Mouse (Mus musculus) gastrocnemius, postnatal 36 days (tissue): ENCODE data around the gene Nt5m. TPM values are rescaled to one million over a fixed set of nuclear protein-coding genes. Genes with fewer than 3 reads are reported as not detected.
A peak's percentile ranks its signal among the peaks of the same experiment; 100 is the strongest.

Experiments
- DNase-seq, 2 experiments: peaks; one replicate each; pipeline ENCODE4 v3.0.0; 2022
- intact Hi-C: fragments of 180-260 bp; cut with DNase I; formaldehyde crosslinking; loops from one replicate; pipeline ENCODE4 v1.15.1; 2025
- long read RNA-seq, 2 experiments: library from polyadenylated mRNA; stranded (forward); transcript quantifications; one replicate each; pipeline ENCODE4 v2.0.0; 2021
- total RNA-seq, 2 experiments: library from RNA; stranded (reverse); gene quantifications; 2 replicates each; pipeline ENCODE4 v1.2.3; 2021

Gene Nt5m
- total RNA-seq, result 10 to 100 TPM; 18.0 to 18.6 TPM
- long read RNA-seq, experiment 1, transcript Nt5m-201 (5 exons, 1,306 nt), result major isoform, 23 of 31 reads
- long read RNA-seq, experiment 1, partial matches to known transcripts, result 2 of 31 reads
- long read RNA-seq, experiment 1, other reads (novel, unspliced or antisense), result 1 of 31 reads
- long read RNA-seq, experiment 2, transcript Nt5m-201 (5 exons, 1,306 nt), result major isoform, 37 of 40 reads
- long read RNA-seq, experiment 2, partial matches to known transcripts, result 3 of 40 reads
- long read RNA-seq, experiment 2, other reads (novel, unspliced or antisense), result 0 of 40 reads

- intact Hi-C loops, result no loop called here
- DNase-seq, result peak in 1 of 2 experiments; percentile 94
These were observed at the start of gene Nt5m for GRCm38 (mm10) chr11:59839008-59839458. Nt5m (plus strand) TSS chr11:59839447.

GRCm38 (mm10) chr11:59793390-59793789 lies 45.9 kb upstream of the Nt5m start:
- DNase-seq, result no peak
- intact Hi-C loops, result no loop called here

GRCm38 (mm10) chr11:59800412-59800811 lies 38.8 kb upstream of the Nt5m start:
- intact Hi-C loops, result no loop called here
- DNase-seq, result no peak

- intact Hi-C loops, result no loop called here
- DNase-seq, result no peak
These were observed 37.4 kb upstream of the Nt5m start for GRCm38 (mm10) chr11:59801881-59802280.

GRCm38 (mm10) chr11:59803516-59803915 lies 35.7 kb upstream of the Nt5m start:
- DNase-seq, result no peak
- intact Hi-C loops, result no loop called here

- DNase-seq, result peak in 1 of 2 experiments; percentile 57
- intact Hi-C loops, result no loop called here
These were observed 34.7 kb upstream of the Nt5m start for GRCm38 (mm10) chr11:59804409-59805110.

- DNase-seq, result no peak
- intact Hi-C loops, result no loop called here
These were observed 34.0 kb upstream of the Nt5m start for GRCm38 (mm10) chr11:59805256-59805655.

GRCm38 (mm10) chr11:59805656-59806055 lies 33.6 kb upstream of the Nt5m start:
- intact Hi-C loops, result no loop called here
- DNase-seq, result no peak

- DNase-seq, result no peak
- intact Hi-C loops, result no loop called here
These were observed 30.9 kb upstream of the Nt5m start for GRCm38 (mm10) chr11:59808170-59808960.

GRCm38 (mm10) chr11:59809071-59809669 lies 30.1 kb upstream of the Nt5m start:
- DNase-seq, result no peak
- intact Hi-C loops, result no loop called here

GRCm38 (mm10) chr11:59809670-59810474 lies 29.4 kb upstream of the Nt5m start, which contains the start of gene Flcn:
Flcn (minus strand) TSS chr11:59810016.
- peak; percentile 81 to 87 for DNase-seq
- intact Hi-C loops, result no loop called here

- no peak for DNase-seq
- intact Hi-C loops, result no loop called here
These were observed 28.6 kb upstream of the Nt5m start for GRCm38 (mm10) chr11:59810480-59811158.

GRCm38 (mm10) chr11:59811211-59811610 lies 28.0 kb upstream of the Nt5m start:
- intact Hi-C loops, result no loop called here
- no peak for DNase-seq

GRCm38 (mm10) chr11:59813276-59813675 lies 26.0 kb upstream of the Nt5m start:
- intact Hi-C loops, result no loop called here
- DNase-seq, result no peak

GRCm38 (mm10) chr11:59814311-59814710 lies 24.9 kb upstream of the Nt5m start:
- intact Hi-C loops, result no loop called here
- DNase-seq, result no peak

- intact Hi-C loops, result no loop called here
- DNase-seq, result no peak
These were observed 24.3 kb upstream of the Nt5m start for GRCm38 (mm10) chr11:59814936-59815335.

- no peak for DNase-seq
- intact Hi-C loops, result no loop called here
These were observed 23.7 kb upstream of the Nt5m start for GRCm38 (mm10) chr11:59815482-59816065.

GRCm38 (mm10) chr11:59817916-59818315 lies 21.3 kb upstream of the Nt5m start:
- intact Hi-C loops, result no loop called here
- no peak for DNase-seq

GRCm38 (mm10) chr11:59821625-59822024 lies 17.6 kb upstream of the Nt5m start:
- intact Hi-C loops, result no loop called here
- no peak for DNase-seq
